Mouse (Mus musculus) limb, embryonic 12.5 days (tissue): Measurements from ENCODE around the gene Aspg. TPM values are rescaled to one million over a fixed set of nuclear protein-coding genes. Genes with fewer than 3 reads are reported as not detected.
A peak's percentile ranks its signal among the peaks of the same experiment; 100 is the strongest.

Source experiments
- ATAC-seq: fragments of 200-750 bp; cut with Nextera tagmentation; 2 replicates; pipeline ENCODE4 v1.8.0; 2017; ENCODE audit warnings: low read depth, moderate TSS enrichment; ENCODE audit not compliant: insufficient number of reproducible peaks, insufficient read depth, low FRiP score, low TSS enrichment
- H3K27ac ChIP-seq: fragments of 300-500 bp; sonication (generic); 2 replicates; pipeline ENCODE4 v1.5.1; 2016; ENCODE audit warnings: mild to moderate bottlenecking, moderate library complexity
- H3K27me3 ChIP-seq: fragments of 300-500 bp; sonication (generic); 2 replicates; pipeline ENCODE4 v1.6.1; 2016; ENCODE audit warnings: mild to moderate bottlenecking, moderate library complexity
- H3K36me3 ChIP-seq: fragments of 300-500 bp; sonication (generic); 2 replicates; pipeline ENCODE4 v1.6.1; 2016; ENCODE audit warnings: mild to moderate bottlenecking, moderate library complexity
- H3K4me1 ChIP-seq: fragments of 300-500 bp; sonication (generic); replicated peaks from 2 replicates; pipeline ENCODE4 v1.6.1; 2016
- H3K4me2 ChIP-seq: fragments of 300-500 bp; sonication (generic); 2 replicates; pipeline ENCODE4 v1.6.1; 2016; ENCODE audit warnings: mild to moderate bottlenecking, moderate library complexity
- H3K4me3 ChIP-seq: fragments of 300-500 bp; sonication (generic); replicated peaks from 2 replicates; pipeline ENCODE4 v1.5.1; 2016; ENCODE audit warnings: mild to moderate bottlenecking
- H3K9ac ChIP-seq: fragments of 300-500 bp; sonication (generic); replicated peaks from 2 replicates; pipeline ENCODE4 v1.6.1; 2016; ENCODE audit warnings: mild to moderate bottlenecking, moderate library complexity
- H3K9me3 ChIP-seq: fragments of 300-500 bp; sonication (generic); 2 replicates; pipeline ENCODE4 v1.6.1; 2016; ENCODE audit warnings: mild to moderate bottlenecking, moderate library complexity
- WGBS: fragments of 180-500 bp; shearing (Covaris S2); methylation state at CpG from one replicate; pipeline ENCODE4 v1.1.7; 2016; 5-methylcytosine and 5-hydroxymethylcytosine counted together
- polyA plus RNA-seq: library from polyadenylated mRNA; unstranded; fragments of >200 nt; fragmentation: Nextera tagmentation; extraction: Ambion mirVana; gene quantifications from 2 replicates; pipeline ENCODE4 v1.2.1, GENCODE M21; 2016

The Aspg gene
- polyA plus RNA-seq: 3.1 and 3.4 TPM in 2 replicates

GRCm38 (mm10) chr12:112106541-112106971 lies at the start of gene Aspg:
TSS of gene Aspg (plus strand) at chr12:112106679.
- no peak within 1 kb of the TSS for H3K27ac ChIP-seq
- peak within 1 kb of the TSS; percentile 58 for H3K4me2 ChIP-seq
- 0 out of 2 replicates have a peak within 1 kb of the TSS, but pooled peaks have one; percentile 5 for H3K9ac ChIP-seq
- peaks cover 13% of the 10 kb centered on the region for H3K27me3 ChIP-seq
- peak; percentile 34; the same call in 1 of the 2 replicates for ATAC-seq
- peak within 1 kb of the TSS; percentile 26 for H3K4me3 ChIP-seq
- no peaks in the 10 kb centered on the region for H3K9me3 ChIP-seq
- 2% methylated on average over 14 of the region's 14 CpGs for WGBS
- H3K36me3 ChIP-seq: no peaks in the 10 kb centered on the region
- peaks cover 12% of the 10 kb centered on the region for H3K4me1 ChIP-seq

GRCm38 (mm10) chr12:112077651-112078050 lies 28.8 kb upstream of the Aspg start:
- Histone ChIP-seq H3K36me3 (no peaks in the 10 kb centered on the region), H3K9me3 (no peaks in the 10 kb centered on the region), H3K27me3 (peaks cover 2% of the 10 kb centered on the region; the same call in 1 of the 2 replicates), H3K9ac (no peak overlapping the region), H3K27ac (no peak overlapping the region), H3K4me2 (no peak overlapping the region), H3K4me3 (no peak overlapping the region), H3K4me1 (no peaks in the 10 kb centered on the region)
- ATAC-seq: no peak
- WGBS: 5% methylated on average over 6 of the region's 6 CpGs

DNA sequence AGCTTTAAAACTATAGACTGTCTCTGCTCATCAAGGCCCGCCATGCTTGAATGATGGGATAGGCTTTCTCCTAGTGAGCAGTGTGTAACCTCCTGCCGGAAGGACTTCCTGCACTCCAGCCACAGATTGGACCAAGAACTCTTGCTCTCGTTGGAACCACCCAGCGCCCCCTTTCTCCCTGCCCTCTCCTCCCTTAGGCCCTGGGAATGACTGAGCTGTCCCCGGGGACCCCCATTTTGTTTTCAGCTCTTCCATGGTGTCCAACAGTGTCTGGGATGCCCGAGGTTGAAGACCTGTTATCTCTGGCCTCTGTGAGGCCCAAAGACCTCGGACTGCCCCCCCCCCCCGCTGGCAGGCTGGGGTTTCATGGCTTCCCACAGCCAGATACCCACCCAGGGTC lies 26.6 kb upstream of the Aspg start:
- H3K27me3 ChIP-seq: peaks cover 2% of the 10 kb centered on the region; the same call in 1 of the 2 replicates
- no peak for ATAC-seq
- no peaks in the 10 kb centered on the region for H3K36me3 ChIP-seq
- no peaks in the 10 kb centered on the region for H3K9me3 ChIP-seq
- H3K4me2 ChIP-seq: no peak overlapping the region
- WGBS: 72% methylated on average over 8 of the region's 8 CpGs
- H3K4me3 ChIP-seq: no peak overlapping the region
- H3K9ac ChIP-seq: no peak overlapping the region
- H3K27ac ChIP-seq: no peak overlapping the region
- no peaks in the 10 kb centered on the region for H3K4me1 ChIP-seq

- no peak overlapping the region for H3K9ac ChIP-seq
- no peak overlapping the region for H3K4me2 ChIP-seq
- ATAC-seq: no peak
- H3K9me3 ChIP-seq: no peaks in the 10 kb centered on the region
- peaks cover 2% of the 10 kb centered on the region; the same call in 1 of the 2 replicates for H3K27me3 ChIP-seq
- no peaks in the 10 kb centered on the region for H3K36me3 ChIP-seq
- WGBS: 88% methylated on average over 4 of the region's 4 CpGs
- no peak overlapping the region for H3K4me3 ChIP-seq
- H3K27ac ChIP-seq: no peak overlapping the region
- H3K4me1 ChIP-seq: no peaks in the 10 kb centered on the region
Measured at GRCm38 (mm10) chr12:112080911-112081310, 25.6 kb upstream of the Aspg start.

DNA sequence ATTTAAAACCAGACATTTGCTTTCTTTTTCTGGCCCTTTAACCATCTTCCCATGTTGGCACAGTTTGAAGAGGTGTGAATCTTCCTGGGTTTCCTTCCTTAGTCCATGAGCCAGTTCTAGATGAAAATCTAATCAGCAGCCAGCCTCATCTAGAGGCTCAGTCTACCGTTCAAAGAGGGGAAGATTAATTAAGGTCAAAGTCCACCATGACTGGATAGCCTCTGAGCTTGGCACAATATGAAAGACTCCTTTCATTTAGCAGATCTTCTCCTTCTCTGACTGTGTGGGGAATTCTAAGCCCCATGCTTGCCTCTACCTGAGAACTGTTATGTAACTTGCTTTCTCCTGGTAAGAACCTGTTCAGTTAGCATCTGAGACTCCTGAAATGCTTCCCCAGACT lies 24.2 kb upstream of the Aspg start:
- WGBS: 50% methylated on average over 1 of the region's 1 CpGs
- no peaks in the 10 kb centered on the region for H3K9me3 ChIP-seq
- H3K4me2 ChIP-seq: no peak overlapping the region
- H3K4me1 ChIP-seq: peaks cover 8% of the 10 kb centered on the region; the same call in 1 of the 2 replicates
- no peaks in the 10 kb centered on the region for H3K36me3 ChIP-seq
- no peak overlapping the region for H3K27ac ChIP-seq
- H3K4me3 ChIP-seq: no peak overlapping the region
- no peak for ATAC-seq
- no peak overlapping the region for H3K9ac ChIP-seq
- peaks cover 2% of the 10 kb centered on the region; the same call in 1 of the 2 replicates for H3K27me3 ChIP-seq

DNA sequence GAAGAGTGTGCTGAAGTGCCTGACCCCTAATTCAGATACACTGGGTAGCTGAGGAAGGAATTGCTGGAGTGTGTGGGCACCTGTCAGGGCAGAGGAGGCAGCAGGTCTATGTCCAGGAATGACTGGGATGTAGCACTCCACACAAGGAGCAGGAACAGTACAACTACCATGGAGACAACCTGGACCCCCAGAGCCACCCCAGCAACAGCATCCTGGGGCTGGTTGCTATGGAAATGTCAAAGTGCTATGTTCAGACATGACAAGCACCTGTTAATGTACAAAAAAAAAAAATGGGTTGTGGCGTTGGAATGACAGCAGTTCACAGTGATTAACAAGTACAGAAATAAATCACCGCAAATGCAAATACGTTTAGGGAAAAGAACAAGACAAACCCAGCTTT lies 20.2 kb upstream of the Aspg start:
- 82% methylated on average over 3 of the region's 3 CpGs for WGBS
- Histone ChIP-seq H3K27ac (no peak overlapping the region), H3K36me3 (no peaks in the 10 kb centered on the region), H3K4me1 (peaks cover 15% of the 10 kb centered on the region; the same call in 1 of the 2 replicates), H3K27me3 (peaks cover under 1% of the 10 kb centered on the region), H3K9me3 (no peaks in the 10 kb centered on the region), H3K9ac (no peak overlapping the region), H3K4me3 (no peak overlapping the region), H3K4me2 (no peak overlapping the region)
- ATAC-seq: no peak

DNA sequence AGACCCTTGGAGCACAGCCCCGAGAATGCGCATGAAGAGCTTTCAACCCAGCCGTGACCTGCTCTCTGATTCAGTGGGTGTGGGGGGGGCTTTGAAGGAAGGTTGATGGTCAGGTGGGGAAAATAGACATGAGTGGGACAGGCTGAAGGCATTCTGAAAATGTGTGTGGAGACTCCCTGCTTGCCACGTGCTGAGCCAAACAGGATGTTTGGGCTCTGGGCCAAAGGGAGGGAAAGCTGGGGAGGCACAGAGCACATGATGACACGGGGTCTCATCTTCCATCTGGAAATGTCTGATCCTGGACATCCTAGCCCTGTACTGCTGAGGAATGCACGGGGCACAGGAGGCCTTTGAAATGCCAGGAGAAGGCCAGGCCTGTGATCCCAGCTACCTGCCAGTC lies 19.8 kb upstream of the Aspg start:
- no peak overlapping the region for H3K4me3 ChIP-seq
- H3K36me3 ChIP-seq: no peaks in the 10 kb centered on the region
- H3K4me1 ChIP-seq: peaks cover 15% of the 10 kb centered on the region; the same call in 1 of the 2 replicates
- no peak overlapping the region for H3K9ac ChIP-seq
- ATAC-seq: 0 out of 2 replicates have a peak, but pooled peaks have one; percentile 26
- no peak overlapping the region for H3K4me2 ChIP-seq
- H3K27me3 ChIP-seq: peaks cover 6% of the 10 kb centered on the region
- H3K27ac ChIP-seq: no peak overlapping the region; the same call in 1 of the 2 replicates
- H3K9me3 ChIP-seq: no peaks in the 10 kb centered on the region
- WGBS: 65% methylated on average over 6 of the region's 6 CpGs

GRCm38 (mm10) chr12:112088609-112089324 lies 17.7 kb upstream of the Aspg start:
- H3K36me3 ChIP-seq: no peaks in the 10 kb centered on the region
- peaks cover 9% of the 10 kb centered on the region for H3K27me3 ChIP-seq
- H3K4me2 ChIP-seq: no peak overlapping the region
- peaks cover 15% of the 10 kb centered on the region; the same call in 1 of the 2 replicates for H3K4me1 ChIP-seq
- ATAC-seq: no peak
- 49% methylated on average over 12 of the region's 12 CpGs for WGBS
- H3K27ac ChIP-seq: no peak overlapping the region
- no peak overlapping the region for H3K4me3 ChIP-seq
- H3K9ac ChIP-seq: no peak overlapping the region
- no peaks in the 10 kb centered on the region for H3K9me3 ChIP-seq

GRCm38 (mm10) chr12:112091054-112091453 lies 15.4 kb upstream of the Aspg start:
- Histone ChIP-seq H3K4me1 (peaks cover 15% of the 10 kb centered on the region; the same call in 1 of the 2 replicates), H3K36me3 (no peaks in the 10 kb centered on the region), H3K27me3 (peaks cover 9% of the 10 kb centered on the region), H3K27ac (no peak overlapping the region), H3K9me3 (no peaks in the 10 kb centered on the region), H3K9ac (no peak overlapping the region), H3K4me3 (no peak overlapping the region), H3K4me2 (peak overlapping the region; percentile 13; the same call in 1 of the 2 replicates)
- 7% methylated on average over 12 of the region's 12 CpGs for WGBS
- ATAC-seq: 0 out of 2 replicates have a peak, but pooled peaks have one; percentile 63

DNA sequence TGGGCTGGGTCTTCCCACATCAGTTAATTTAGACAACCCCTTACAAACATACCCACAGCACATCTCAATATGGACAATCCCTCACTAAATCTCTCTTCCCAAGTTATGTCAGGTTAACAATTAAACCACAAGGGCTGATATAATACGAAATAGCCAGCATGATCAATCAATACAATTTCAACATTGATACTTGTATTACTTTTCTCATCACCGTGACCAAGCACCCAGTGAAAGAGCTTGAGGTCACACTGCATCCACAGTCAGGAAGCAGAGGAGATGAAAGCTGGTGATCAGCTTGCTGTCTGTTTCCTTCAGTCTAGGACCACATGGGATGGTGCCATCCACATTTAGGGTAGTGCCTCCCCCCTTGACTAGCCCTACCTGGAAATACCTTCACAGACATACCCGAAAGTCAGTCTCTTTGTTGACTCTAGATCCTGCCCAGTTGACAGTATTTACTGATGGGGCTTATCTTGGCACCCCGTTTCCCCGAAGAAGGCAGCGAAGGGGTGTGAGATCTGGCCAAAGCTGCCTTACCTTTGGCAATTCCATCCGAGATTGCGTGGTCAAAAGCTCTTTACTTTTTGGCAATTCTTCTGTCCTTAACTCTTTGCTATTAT lies 12.1 kb upstream of the Aspg start:
- no peak overlapping the region for H3K9ac ChIP-seq
- H3K4me2 ChIP-seq: no peak overlapping the region
- no peak overlapping the region for H3K4me3 ChIP-seq
- no peaks in the 10 kb centered on the region for H3K4me1 ChIP-seq
- H3K9me3 ChIP-seq: no peaks in the 10 kb centered on the region
- WGBS: 88% methylated on average over 8 of the region's 8 CpGs
- ATAC-seq: no peak
- H3K27ac ChIP-seq: no peak overlapping the region
- H3K36me3 ChIP-seq: no peaks in the 10 kb centered on the region
- H3K27me3 ChIP-seq: peaks cover 9% of the 10 kb centered on the region

- Histone ChIP-seq H3K9me3 (no peaks in the 10 kb centered on the region), H3K4me2 (no peak overlapping the region), H3K27me3 (peaks cover 8% of the 10 kb centered on the region), H3K4me3 (no peak overlapping the region), H3K27ac (no peak overlapping the region), H3K4me1 (no peaks in the 10 kb centered on the region; the same call in 1 of the 2 replicates), H3K9ac (no peak overlapping the region), H3K36me3 (no peaks in the 10 kb centered on the region)
- 77% methylated on average over 13 of the region's 13 CpGs for WGBS
- ATAC-seq: no peak
Measured at GRCm38 (mm10) chr12:112096051-112096732, 10.3 kb upstream of the Aspg start.
